Mouse (Mus musculus) erythroid progenitor cell, adult 5-6 weeks (primary cell): ENCODE results near the gene Apeh. TPM values are rescaled to one million over a fixed set of nuclear protein-coding genes. Genes with fewer than 3 reads are reported as not detected.

Experiments
- ATAC-seq: replicated peaks from 2 replicates; pipeline ENCODE4 v1.8.0; 2016; ENCODE audit warnings: moderate number of reproducible peaks, mild to moderate bottlenecking, moderate TSS enrichment, inconsistent platforms; ENCODE audit not compliant: poor library complexity, low FRiP score, severe bottlenecking
- total RNA-seq, 2 experiments: library from RNA; stranded (forward) in 1 of 2; stranded (reverse) in 1 of 2; fragments of 150-400 nt in 1 of 2; fragments of 186-747, 209-891 nt in 1 of 2; gene quantifications; 2 replicates each; pipeline versions ENCODE4 v1.2.3 to v1.2.4; 2015 to 2017; ENCODE audit warnings: low replicate concordance in 2 of 2

Apeh gene
- total RNA-seq, 2 experiments from 2014 or later: 389 to 497 TPM

DNA sequence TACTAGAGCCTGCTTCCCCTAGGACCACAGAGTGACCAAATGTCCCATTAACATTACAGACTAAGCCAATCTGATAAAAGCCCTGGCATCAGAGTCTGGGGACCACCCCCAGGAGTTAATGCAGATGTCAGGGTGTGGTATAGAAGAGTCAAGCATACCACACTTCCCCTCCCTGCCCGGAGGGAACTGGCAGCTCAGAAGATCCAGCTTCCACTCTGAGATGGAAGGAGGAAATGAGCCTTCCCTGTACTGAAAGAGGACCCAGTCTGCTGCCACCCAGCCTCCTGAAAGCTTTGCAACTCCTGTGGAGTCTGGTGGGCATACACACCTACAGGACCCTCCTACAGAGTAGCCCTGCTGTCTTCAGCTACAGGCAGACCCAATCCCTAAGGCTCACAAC, 39.3 kb downstream of the Apeh start:
- no peak for ATAC-seq

DNA sequence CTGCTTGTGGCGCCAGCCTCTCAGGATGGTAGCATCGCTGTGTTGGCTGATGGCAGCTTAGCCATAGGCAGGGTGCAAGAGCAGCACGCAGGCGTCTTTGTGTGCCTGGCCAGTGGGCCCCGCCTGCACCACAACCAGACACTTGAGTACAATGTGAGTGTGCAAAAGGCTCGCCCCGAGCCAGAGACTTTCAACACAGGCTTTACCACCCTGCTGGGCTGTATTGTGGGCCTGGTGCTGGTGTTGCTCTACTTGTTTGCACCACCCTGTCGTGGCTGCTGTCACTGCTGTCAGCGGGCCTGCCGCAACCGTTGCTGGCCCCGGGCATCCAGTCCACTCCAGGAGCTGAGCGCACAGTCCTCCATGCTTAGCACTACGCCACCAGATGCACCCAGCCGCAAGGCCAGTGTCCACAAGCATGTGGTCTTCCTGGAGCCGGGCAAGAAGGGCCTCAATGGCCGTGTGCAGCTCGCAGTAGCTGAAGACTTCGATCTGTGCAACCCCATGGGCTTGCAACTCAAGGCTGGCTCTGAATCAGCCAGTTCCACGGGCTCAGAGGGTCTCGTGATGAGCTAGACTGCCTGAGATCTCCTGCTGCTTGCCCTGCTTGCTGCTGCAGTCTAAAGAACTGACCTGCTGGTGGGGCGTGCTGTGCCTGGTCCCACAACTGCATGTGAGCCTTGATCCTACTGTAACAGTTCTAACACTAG, 39.9 kb downstream of the Apeh start:
- ATAC-seq: no peak

GRCm38 (mm10) chr9:108053665-108054225, 40.7 kb downstream of the Apeh start:
- no peak for ATAC-seq

DNA sequence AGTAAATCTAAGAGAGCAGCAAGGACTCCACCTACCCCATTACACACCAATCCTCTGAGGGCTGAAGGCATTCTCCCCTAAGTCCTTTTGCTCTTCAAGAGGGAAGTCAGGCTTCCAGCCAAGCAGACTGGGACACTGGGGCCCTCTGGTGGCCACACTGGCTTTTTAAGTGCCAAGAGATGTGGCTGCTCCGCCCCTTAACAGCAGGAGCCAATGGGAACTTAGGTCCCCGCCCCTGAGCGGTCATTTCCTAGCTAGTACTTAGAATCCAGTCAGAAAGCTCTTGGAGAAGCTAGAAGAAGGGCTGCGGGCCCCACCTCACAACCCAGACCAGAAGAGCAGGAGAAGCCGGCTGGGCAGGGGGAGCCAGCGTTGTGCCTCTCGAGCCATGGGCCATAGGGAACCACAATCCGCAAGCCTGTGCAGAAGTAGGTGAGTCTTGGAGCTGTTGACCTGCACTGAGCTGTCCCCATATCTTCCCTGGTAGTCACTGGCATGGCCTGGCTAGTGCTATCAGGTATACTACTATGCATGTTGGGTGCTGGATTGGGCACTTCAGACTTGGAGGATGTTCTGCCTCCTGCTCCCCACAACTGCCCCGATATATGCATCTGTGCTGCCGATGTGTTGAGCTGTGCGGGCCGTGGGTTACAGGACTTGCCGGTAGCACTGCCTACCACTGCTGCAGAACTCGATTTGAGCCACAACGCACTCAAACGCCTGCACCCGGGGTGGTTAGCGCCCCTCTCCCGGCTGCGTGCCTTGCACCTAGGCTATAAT, 41.3 kb downstream of the Apeh start, which contains the start of gene Amigo3:
Amigo3 (plus strand) TSS at position 275 of the 780 bp plus-strand sequence.
- ATAC-seq: peak; percentile 63

- ATAC-seq: no peak
Measured at GRCm38 (mm10) chr9:108052411-108052810, 42.0 kb downstream of the Apeh start.

- ATAC-seq: no peak
Measured at GRCm38 (mm10) chr9:108051931-108052220, 42.5 kb downstream of the Apeh start.

GRCm38 (mm10) chr9:108051184-108051930, 43.0 kb downstream of the Apeh start:
- ATAC-seq: no peak

DNA sequence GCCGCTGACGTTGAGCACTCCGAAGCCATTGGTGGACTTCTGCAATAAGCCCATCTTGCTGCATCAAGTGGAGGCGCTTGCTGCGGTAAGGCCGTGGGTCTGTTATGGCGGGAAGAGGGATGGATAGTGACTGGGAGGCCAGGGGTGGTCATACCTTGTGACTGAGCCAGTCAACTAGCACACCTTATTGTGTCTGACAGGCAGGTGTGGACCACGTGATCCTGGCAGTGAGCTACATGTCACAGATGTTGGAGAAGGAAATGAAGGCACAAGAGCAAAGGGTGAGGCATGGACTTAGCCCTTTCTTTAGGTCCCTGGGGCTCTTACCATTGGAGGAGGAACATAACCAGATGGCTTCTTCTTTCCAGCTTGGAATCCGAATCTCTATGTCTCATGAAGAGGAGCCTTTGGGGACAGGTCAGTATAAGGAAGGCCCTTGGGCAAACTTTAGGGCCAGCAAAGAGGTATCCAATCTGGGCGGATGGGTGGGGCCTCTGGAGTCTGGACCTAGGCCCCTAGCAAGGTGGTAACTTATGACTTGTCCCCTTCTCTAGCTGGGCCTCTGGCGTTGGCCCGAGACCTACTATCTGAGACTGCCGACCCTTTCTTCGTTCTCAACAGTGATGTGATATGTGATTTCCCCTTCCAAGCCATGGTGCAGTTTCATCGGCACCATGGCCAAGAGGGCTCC, 44.7 kb downstream of the Apeh start:
- no peak for ATAC-seq

DNA sequence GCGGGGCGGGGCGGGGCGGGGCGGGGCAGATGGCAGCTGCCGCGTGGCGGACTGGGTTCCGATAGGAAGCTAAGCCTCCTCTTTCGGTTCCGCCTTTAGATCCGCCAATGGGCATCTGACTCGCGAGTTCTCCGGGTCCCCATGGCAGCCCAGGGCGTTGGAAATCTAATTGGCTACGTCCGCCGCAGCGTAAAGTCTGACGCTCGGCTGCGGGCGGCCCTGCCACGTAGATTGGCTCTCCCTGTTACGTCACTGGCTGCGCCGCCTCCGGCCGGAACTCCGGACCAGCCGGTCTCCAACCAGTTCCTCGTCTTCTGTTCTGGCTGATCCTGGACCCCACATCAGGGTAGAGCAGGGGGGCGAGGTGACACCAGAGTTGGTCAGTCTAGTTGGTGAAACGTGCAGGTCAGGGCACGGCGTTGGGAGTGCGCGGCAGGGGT, 45.4 kb downstream of the Apeh start, which contains the start of gene Gmppb:
Gmppb (plus strand) TSS at position 227 of the 440 bp plus-strand sequence.
- ATAC-seq: peak; percentile 75

DNA sequence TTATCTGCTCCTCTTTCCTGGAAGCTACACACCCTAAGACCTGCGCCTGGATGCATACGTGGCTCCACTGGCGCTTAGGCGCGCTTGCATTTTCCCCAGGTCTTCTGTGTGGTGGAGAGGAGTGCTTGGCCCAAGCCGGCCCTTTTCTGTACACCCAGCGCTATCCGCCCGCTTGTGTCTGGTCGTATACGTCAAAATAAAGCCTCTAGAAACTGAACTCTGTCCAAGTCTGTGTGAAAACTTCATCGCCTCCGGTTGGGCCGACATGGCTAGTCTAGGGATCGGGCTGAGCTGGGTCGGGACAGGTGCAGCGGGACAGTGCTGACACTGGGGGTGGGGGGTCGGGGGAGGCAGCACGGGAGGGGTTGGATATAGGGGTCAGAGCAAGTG, 45.8 kb downstream of the Apeh start:
- ATAC-seq: no peak

DNA sequence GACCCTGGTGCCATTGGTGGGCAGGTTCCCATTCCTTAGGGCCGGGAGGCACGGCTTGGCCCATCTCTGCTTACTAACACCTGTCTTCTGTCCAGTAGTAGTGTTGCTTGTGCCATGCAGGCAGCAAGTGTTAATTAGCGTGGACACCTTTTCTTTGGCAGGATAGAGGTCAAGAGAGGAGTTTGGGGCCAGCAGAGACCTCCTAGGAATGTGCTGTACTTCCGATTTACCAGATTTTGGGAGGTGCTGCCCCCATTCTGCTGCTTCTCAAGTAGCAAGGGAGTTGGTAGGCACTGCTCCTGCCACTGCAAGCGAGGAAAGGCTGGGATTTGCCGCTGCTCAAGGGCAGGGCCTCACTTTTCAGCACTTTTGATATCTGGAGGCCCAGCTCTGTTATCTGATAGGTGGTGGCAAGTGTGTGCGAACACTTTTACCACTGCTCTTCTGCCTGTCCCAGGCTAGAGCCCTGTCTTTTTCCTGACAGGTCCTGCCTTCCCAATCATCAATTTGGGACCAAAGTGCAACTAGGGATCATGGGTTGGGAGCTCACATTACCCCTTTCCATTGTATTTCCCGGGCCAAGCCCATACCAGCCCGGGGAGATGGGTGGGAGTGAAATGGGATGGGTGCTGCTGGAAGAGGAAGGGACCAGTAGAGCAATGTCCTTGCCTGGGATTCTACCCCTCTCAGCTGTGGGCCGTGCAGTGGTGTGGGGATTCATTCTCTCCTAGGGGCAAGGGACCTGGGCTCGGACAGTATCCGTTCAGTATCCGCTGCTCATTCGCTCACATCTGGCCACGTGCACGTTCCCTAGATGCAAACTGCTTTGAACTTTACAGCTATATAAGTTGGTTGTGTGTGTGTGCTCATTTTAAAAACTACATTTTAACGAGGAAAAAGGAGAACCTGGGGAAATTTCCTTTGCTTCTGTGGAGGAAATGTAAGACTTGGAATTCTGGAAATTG, 46.5 kb downstream of the Apeh start:
- no peak for ATAC-seq

GRCm38 (mm10) chr9:108046582-108046981, 47.8 kb downstream of the Apeh start:
- ATAC-seq: no peak

- ATAC-seq: no peak
Measured at GRCm38 (mm10) chr9:108044751-108045492, 49.5 kb downstream of the Apeh start.

Other genes starting within 250 kb of the Apeh start
- 176 and 204 TPM in 2 replicates for gene Rbm6, start 221.4 kb downstream of the Apeh start, total RNA-seq (2015; ENCODE audit: low replicate concordance)
- gene Rbm6, start 221.4 kb downstream of the Apeh start, total RNA-seq (2017; ENCODE audit: low replicate concordance): 216 and 260 TPM in 2 replicates
- gene Mon1a, start 206.5 kb downstream of the Apeh start, total RNA-seq (2015; ENCODE audit: low replicate concordance): not detected in 2 replicates
- gene Mon1a, start 206.5 kb downstream of the Apeh start, total RNA-seq (2017; ENCODE audit: low replicate concordance): 0.64 and 3.3 TPM in 2 replicates
- gene Mst1r, start 187.7 kb downstream of the Apeh start, total RNA-seq (2015; ENCODE audit: low replicate concordance): not detected in 2 replicates
- gene Mst1r, start 187.7 kb downstream of the Apeh start, total RNA-seq (2017; ENCODE audit: low replicate concordance): not detected in 2 replicates
- not detected in 2 replicates for gene Actl11, start 166.1 kb downstream of the Apeh start, total RNA-seq (2015; ENCODE audit: low replicate concordance)
- not detected in 2 replicates for gene Actl11, start 166.1 kb downstream of the Apeh start, total RNA-seq (2017; ENCODE audit: low replicate concordance)
- gene Camkv, start 158.9 kb downstream of the Apeh start, total RNA-seq (2015; ENCODE audit: low replicate concordance): not detected in 2 replicates
- gene Camkv, start 158.9 kb downstream of the Apeh start, total RNA-seq (2017; ENCODE audit: low replicate concordance): 0.13 TPM in 1 of 2 replicates, not detected in the other
- 12.6 and 19.3 TPM in 2 replicates for gene Traip, start 144.5 kb downstream of the Apeh start, total RNA-seq (2015; ENCODE audit: low replicate concordance)
- gene Traip, start 144.5 kb downstream of the Apeh start, total RNA-seq (2017; ENCODE audit: low replicate concordance): 50.4 and 51.5 TPM in 2 replicates
- gene Uba7, start 119.1 kb downstream of the Apeh start, total RNA-seq (2015; ENCODE audit: low replicate concordance): 365 and 400 TPM in 2 replicates
- 262 and 332 TPM in 2 replicates for gene Uba7, start 119.1 kb downstream of the Apeh start, total RNA-seq (2017; ENCODE audit: low replicate concordance)
- 1.1 TPM in 1 of 2 replicates, not detected in the other for gene Gm20661, start 111.5 kb downstream of the Apeh start, total RNA-seq (2015; ENCODE audit: low replicate concordance)
- gene Gm20661, start 111.5 kb downstream of the Apeh start, total RNA-seq (2017; ENCODE audit: low replicate concordance): 0.64 and 4.2 TPM in 2 replicates
- 26.0 and 44.3 TPM in 2 replicates for gene Inka1, start 108.7 kb downstream of the Apeh start, total RNA-seq (2015; ENCODE audit: low replicate concordance)
- gene Inka1, start 108.7 kb downstream of the Apeh start, total RNA-seq (2017; ENCODE audit: low replicate concordance): 34.4 and 43.8 TPM in 2 replicates
- 14.8 TPM in 1 of 2 replicates, not detected in the other for gene Cdhr4, start 102.1 kb downstream of the Apeh start, total RNA-seq (2015; ENCODE audit: low replicate concordance)
- 13.3 TPM in 1 of 2 replicates, not detected in the other for gene Cdhr4, start 102.1 kb downstream of the Apeh start, total RNA-seq (2017; ENCODE audit: low replicate concordance)
- not detected in 2 replicates for gene Gm20662, start 98.3 kb downstream of the Apeh start, total RNA-seq (2015; ENCODE audit: low replicate concordance)
- gene Gm20662, start 98.3 kb downstream of the Apeh start, total RNA-seq (2017; ENCODE audit: low replicate concordance): not detected in 2 replicates
- gene Ip6k1, start 92.1 kb downstream of the Apeh start, total RNA-seq (2015; ENCODE audit: low replicate concordance): 46.5 and 62.5 TPM in 2 replicates
- gene Ip6k1, start 92.1 kb downstream of the Apeh start, total RNA-seq (2017; ENCODE audit: low replicate concordance): 71.1 and 159 TPM in 2 replicates
- 5.8 and 5.9 TPM in 2 replicates for gene Gmppb, start 45.4 kb downstream of the Apeh start, total RNA-seq (2015; ENCODE audit: low replicate concordance)
- gene Gmppb, start 45.4 kb downstream of the Apeh start, total RNA-seq (2017; ENCODE audit: low replicate concordance): 6.4 and 13.9 TPM in 2 replicates
- gene Amigo3, start 41.4 kb downstream of the Apeh start, total RNA-seq (2015; ENCODE audit: low replicate concordance): 2.2 TPM in 1 of 2 replicates, not detected in the other
- gene Amigo3, start 41.4 kb downstream of the Apeh start, total RNA-seq (2017; ENCODE audit: low replicate concordance): 1.1 and 3.6 TPM in 2 replicates
- gene Mst1, start 14.2 kb downstream of the Apeh start, total RNA-seq (2015; ENCODE audit: low replicate concordance): 22.0 and 63.3 TPM in 2 replicates
- 7.7 and 14.1 TPM in 2 replicates for gene Mst1, start 14.2 kb downstream of the Apeh start, total RNA-seq (2017; ENCODE audit: low replicate concordance)
- 1,337 and 1,464 TPM in 2 replicates for gene Rnf123, start 11.3 kb downstream of the Apeh start, total RNA-seq (2015; ENCODE audit: low replicate concordance)
- 890 and 970 TPM in 2 replicates for gene Rnf123, start 11.3 kb downstream of the Apeh start, total RNA-seq (2017; ENCODE audit: low replicate concordance)
- gene Bsn, start 95.8 kb upstream of the Apeh start, total RNA-seq (2015; ENCODE audit: low replicate concordance): under 0.01 and 0.42 TPM in 2 replicates
- 1.5 TPM in 1 of 2 replicates, not detected in the other for gene Bsn, start 95.8 kb upstream of the Apeh start, total RNA-seq (2017; ENCODE audit: low replicate concordance)
- 11.2 and 14.3 TPM in 2 replicates for gene Dag1, start 169.4 kb upstream of the Apeh start, total RNA-seq (2015; ENCODE audit: low replicate concordance)
- 5.4 and 6.3 TPM in 2 replicates for gene Dag1, start 169.4 kb upstream of the Apeh start, total RNA-seq (2017; ENCODE audit: low replicate concordance)
- not detected in 2 replicates for gene Nicn1, start 195.8 kb upstream of the Apeh start, total RNA-seq (2015; ENCODE audit: low replicate concordance)
- 0.64 and 0.91 TPM in 2 replicates for gene Nicn1, start 195.8 kb upstream of the Apeh start, total RNA-seq (2017; ENCODE audit: low replicate concordance)
- not detected in 2 replicates for gene Amt, start 202.2 kb upstream of the Apeh start, total RNA-seq (2015; ENCODE audit: low replicate concordance)
- gene Amt, start 202.2 kb upstream of the Apeh start, total RNA-seq (2017; ENCODE audit: low replicate concordance): not detected in 2 replicates
- gene Rhoa, start 211.5 kb upstream of the Apeh start, total RNA-seq (2015; ENCODE audit: low replicate concordance): 157 and 175 TPM in 2 replicates
- gene Rhoa, start 211.5 kb upstream of the Apeh start, total RNA-seq (2017; ENCODE audit: low replicate concordance): 253 and 313 TPM in 2 replicates
- gene Tcta, start 211.6 kb upstream of the Apeh start, total RNA-seq (2015; ENCODE audit: low replicate concordance): 5.9 and 11.5 TPM in 2 replicates
- 2.3 and 2.4 TPM in 2 replicates for gene Tcta, start 211.6 kb upstream of the Apeh start, total RNA-seq (2017; ENCODE audit: low replicate concordance)
- 4,218 and 4,387 TPM in 2 replicates for gene Gpx1, start 244.3 kb upstream of the Apeh start, total RNA-seq (2015; ENCODE audit: low replicate concordance)
- gene Gpx1, start 244.3 kb upstream of the Apeh start, total RNA-seq (2017; ENCODE audit: low replicate concordance): 2,703 and 2,741 TPM in 2 replicates